Mouse (Mus musculus): ENCODE data around the gene Arv1.

Arv1 gene

GRCm38 (mm10) chr8:124720938-124721861 lies 739 bp upstream of the Arv1 start:
- in situ Hi-C loops (cut with MboI, MseI), result loop anchor here (5.0 kb wide), 1 partner anchor 141 kb away; the partner anchor contains the start of genes 2810004N23Rik and Gnpat

DNA sequence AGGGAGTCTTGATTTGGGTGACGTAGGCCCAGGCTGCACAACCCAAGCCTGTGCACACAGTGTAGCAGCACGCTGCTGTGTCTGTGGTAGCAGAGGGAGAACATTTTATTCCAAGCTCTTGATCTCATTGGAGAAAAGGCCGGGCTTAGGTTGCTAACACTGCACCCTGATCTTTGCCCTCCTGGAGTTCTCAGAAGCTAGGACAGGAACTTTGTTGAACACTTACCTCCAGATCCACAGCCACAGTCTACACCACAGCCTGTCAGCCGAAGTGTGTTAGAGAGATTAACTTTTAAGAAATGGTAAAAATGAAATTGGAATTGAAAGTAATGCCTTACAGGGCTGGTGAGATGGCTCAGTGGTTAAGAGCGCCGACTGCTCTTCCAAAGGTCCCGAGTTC lies 2.4 kb downstream of the Arv1 start:
- in situ Hi-C loops (cut with MboI, MseI), result loop anchor here (5.0 kb wide), 1 partner anchor 138 kb away; the partner anchor contains the start of genes 2810004N23Rik and Gnpat

GRCm38 (mm10) chr8:124732828-124733227 lies 10.9 kb downstream of the Arv1 start:
- in situ Hi-C loops (cut with MboI, MseI), result no loop called here

DNA sequence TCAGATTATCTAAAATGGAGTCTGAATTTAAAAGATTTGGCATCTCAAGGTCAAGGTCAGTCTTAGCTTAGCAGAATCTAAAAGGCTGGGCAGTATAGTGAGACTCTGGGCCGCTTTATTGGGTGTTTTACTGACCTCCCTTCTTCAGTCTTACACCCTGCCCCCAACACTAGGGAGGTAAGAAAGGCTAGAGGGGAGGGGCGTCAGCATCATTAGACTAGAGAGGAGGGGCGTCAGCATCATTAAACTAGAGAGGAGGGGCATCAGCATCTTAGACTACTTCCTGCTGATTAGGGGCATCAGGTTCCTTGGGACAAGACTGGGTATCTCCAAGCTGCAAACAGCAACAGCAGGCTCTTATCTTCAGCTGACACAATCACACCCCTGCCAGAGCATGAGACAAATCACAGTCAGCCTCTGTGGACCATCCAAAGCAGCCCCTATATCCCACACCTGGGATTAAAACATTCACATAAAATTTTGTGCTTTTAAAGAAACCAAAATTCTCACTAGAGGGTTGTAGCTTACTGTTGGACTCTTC lies 13.5 kb downstream of the Arv1 start:
- in situ Hi-C loops (cut with MboI, MseI), result no loop called here

- in situ Hi-C loops (cut with MboI, MseI), result no loop called here
These were observed 17.3 kb downstream of the Arv1 start for GRCm38 (mm10) chr8:124739268-124739667.

GRCm38 (mm10) chr8:124746661-124747060 lies 24.7 kb downstream of the Arv1 start:
- in situ Hi-C loops (cut with MboI, MseI), result no loop called here

GRCm38 (mm10) chr8:124751191-124751590 lies 29.3 kb downstream of the Arv1 start:
- in situ Hi-C loops (cut with MboI, MseI), result no loop called here

GRCm38 (mm10) chr8:124751709-124752173 lies 29.8 kb downstream of the Arv1 start, which contains the start of gene Fam89a:
Gene Fam89a, minus strand, starts transcription at chr8:124751832.
- in situ Hi-C loops (cut with MboI, MseI), result no loop called here

GRCm38 (mm10) chr8:124752325-124752862 lies 30.5 kb downstream of the Arv1 start:
- in situ Hi-C loops (cut with MboI, MseI), result no loop called here

- in situ Hi-C loops (cut with MboI, MseI), result no loop called here
These were observed 32.3 kb downstream of the Arv1 start for GRCm38 (mm10) chr8:124754101-124754791.

- in situ Hi-C loops (cut with MboI, MseI), result no loop called here
These were observed 32.9 kb downstream of the Arv1 start for GRCm38 (mm10) chr8:124754792-124755190.

DNA sequence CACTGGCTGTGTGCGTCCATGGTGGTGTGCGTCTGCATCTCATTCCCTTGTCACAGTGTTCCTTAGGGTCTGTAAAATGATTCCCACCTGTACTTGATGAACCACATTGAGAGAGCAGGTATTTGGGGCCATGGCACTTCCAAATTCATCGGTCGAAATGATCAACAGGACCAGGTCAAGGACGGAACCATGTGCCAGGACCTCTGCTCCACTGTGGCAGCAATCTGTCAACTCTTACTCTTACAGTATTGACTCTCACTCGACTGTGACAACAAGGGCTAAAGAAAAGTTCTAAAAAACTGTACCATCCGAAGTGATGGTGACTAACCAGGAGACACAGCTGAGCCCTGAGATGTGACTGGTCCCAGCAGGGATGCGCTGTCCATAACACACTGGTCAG lies 33.5 kb downstream of the Arv1 start:
- in situ Hi-C loops (cut with MboI, MseI), result no loop called here

GRCm38 (mm10) chr8:124756153-124756552 lies 34.2 kb downstream of the Arv1 start:
- in situ Hi-C loops (cut with MboI, MseI), result no loop called here

DNA sequence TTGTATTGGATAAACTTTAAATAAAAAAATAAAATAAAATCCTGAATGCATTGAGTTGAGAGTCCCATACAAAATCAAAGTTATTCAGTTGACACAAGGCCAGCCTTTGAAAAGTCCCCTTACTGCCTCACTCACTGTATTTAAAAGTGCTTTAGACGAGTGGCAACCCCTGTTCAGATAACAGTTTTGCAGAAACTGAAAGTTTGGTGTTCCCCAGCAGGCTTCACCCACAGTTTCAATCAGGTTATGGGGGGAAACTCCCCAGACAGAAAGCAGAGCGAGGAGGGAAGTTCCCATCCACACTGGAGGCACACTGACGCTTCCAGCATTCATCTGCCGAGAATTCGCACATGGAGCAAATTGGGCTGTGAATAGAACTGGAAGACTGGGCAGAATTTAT lies 34.7 kb downstream of the Arv1 start:
- in situ Hi-C loops (cut with MboI, MseI), result no loop called here

DNA sequence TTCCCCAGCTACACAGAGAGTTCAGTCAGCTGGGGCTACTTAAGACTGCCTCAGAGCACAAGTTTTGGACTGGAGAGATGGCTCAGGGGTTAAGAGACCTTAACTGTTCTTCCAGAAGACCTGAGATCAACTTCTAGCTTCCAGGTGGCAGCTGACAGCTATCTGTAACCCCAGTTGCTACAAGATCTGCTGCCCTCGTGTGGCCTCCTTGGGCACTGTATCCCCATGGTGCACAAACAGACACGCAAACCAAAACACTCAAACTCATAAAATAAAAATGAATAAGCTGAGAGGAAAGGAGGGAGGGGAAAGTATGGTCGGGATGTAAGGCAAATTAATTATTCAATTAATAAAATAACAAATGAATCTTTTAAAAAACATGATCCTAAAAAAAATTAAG lies 36.6 kb downstream of the Arv1 start:
- in situ Hi-C loops (cut with MboI, MseI), result no loop called here

DNA sequence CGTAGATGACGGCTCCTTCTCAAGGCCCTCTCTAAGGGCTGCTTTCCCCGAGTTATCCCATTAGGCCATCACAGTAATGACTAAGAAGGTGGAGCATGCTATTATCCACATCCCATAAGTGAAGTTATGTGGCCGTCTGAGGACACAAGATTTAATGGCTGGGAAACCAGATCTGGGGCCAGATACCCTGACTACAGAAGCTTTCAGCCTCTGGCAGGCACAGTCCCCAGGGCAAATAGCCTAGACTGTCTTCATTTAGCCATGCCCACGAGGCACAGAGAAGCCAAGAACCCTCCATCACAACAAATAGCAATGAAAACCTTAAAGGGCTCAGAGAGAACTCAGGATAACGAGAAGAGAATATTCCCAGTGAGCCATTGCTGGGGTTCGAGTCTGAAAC lies 41.1 kb downstream of the Arv1 start:
- in situ Hi-C loops (cut with MboI, MseI), result no loop called here

DNA sequence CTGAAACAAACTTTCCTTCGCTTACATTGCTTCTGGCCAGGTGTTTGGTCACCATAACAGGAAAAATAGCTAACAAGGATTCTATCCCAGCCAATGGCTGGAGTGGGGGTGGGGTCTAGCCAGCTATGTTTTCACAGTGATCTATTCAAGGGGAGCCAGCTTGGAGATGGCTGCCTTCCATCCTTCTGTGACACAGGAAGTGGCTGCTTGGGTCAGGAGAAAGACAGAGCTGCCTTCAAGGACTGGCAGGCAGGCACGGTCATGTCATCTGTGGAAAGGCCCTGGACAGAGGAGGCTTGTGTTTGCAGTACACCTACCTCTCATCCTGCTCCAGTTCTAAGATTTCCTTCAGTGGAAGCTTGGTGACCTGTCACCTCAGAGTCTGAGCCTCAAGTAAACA lies 50.5 kb downstream of the Arv1 start:
- in situ Hi-C loops (cut with MboI, MseI), result no loop called here

DNA sequence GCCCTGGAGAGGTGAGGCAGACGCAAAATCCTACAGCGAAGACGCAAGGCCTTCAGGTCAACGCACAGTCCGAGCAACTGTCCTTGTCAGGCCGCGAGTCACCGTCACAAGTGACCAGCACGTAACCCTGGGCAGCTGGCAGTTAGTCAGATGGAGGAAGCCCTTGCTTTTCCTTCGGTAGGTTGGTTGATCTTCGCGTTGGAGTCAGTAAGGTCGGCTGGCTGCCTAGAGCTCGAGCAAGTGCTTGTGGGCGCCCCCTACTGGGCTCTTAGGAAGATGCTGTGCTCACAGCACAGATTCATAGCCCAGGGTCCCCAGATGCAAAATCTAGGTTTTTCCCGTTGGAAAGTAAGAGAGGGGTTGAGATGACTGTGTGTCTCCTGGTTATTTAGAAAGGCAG lies 53.8 kb downstream of the Arv1 start:
- in situ Hi-C loops (cut with MboI, MseI), result no loop called here

DNA sequence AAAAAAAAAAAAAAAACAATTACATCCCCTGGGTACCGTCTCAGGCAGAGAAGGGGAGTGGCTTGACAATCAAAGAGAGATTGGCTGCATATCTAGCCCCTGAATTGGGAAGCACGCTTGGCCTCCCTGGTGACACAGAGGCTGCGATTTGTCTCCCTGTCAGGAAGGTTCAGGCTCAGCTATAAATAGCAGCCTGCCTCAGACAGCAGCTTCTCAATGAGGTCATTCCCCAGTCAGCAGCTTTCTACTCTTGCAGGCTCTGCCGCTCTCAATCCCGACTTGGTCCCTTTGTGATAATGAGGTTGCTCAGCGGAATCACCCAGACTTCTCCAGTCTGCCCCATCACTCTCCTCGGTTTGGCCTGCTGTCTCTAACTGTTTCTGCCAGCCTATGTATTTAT lies 58.3 kb downstream of the Arv1 start:
- in situ Hi-C loops (cut with MboI, MseI), result no loop called here

GRCm38 (mm10) chr8:124782431-124782830 lies 60.5 kb downstream of the Arv1 start:
- in situ Hi-C loops (cut with MboI, MseI), result no loop called here

GRCm38 (mm10) chr8:124783228-124783627 lies 61.3 kb downstream of the Arv1 start:
- in situ Hi-C loops (cut with MboI, MseI), result no loop called here

Data from regulatory T cell (primary cell).